Mouse (Mus musculus) central nervous system, embryonic 11.5 days (tissue): ENCODE data around the gene H2-DMb2. TPM values are rescaled to one million over a fixed set of nuclear protein-coding genes. Genes with fewer than 3 reads are reported as not detected.

Experiments used
- polyA plus RNA-seq: library from polyadenylated mRNA; depleted of rRNA; stranded (reverse); fragments of >200 nt; gene quantifications from 2 replicates; pipeline ENCODE4 v1.2.3, GENCODE M21; 2012; rRNA removed

Gene H2-DMb2
- polyA plus RNA-seq = 0.04 and 0.15 TPM in 2 replicates

GRCm38 (mm10) chr17:34143033-34143432, at the start of gene H2-DMb2:
TSS of gene H2-DMb2 (plus strand) at chr17:34143307.

GRCm38 (mm10) chr17:34119249-34120179, 23.6 kb upstream of the H2-DMb2 start, which contains the start of gene H2-DMa:
TSS of gene H2-DMa (plus strand) at chr17:34119541.

GRCm38 (mm10) chr17:34122188-34122984, 20.7 kb upstream of the H2-DMb2 start, which contains the start of gene Brd2:
TSS of gene Brd2 (minus strand) at chr17:34122634.

GRCm38 (mm10) chr17:34152923-34153322, 9.8 kb downstream of the H2-DMb2 start, which contains the start of gene H2-DMb1:
TSS of gene H2-DMb1 (plus strand) at chr17:34153072.

GRCm38 (mm10) chr17:34187261-34187916, 44.3 kb downstream of the H2-DMb2 start, which contains the start of the genes Tap1 and Psmb9:
TSS of gene Tap1 (plus strand) at chr17:34187553.
TSS of gene Psmb9 (minus strand) at chr17:34187764.

GRCm38 (mm10) chr17:34196941-34197894, 54.1 kb downstream of the H2-DMb2 start, which contains the start of gene Psmb8:
TSS of gene Psmb8 (plus strand) at chr17:34197721.

Other genes starting within 250 kb of the H2-DMb2 start
- 0.31 and 0.34 TPM in 2 replicates for gene Platr17, start 238.2 kb upstream of the H2-DMb2 start, polyA plus RNA-seq
- gene Daxx, start 233.9 kb upstream of the H2-DMb2 start, polyA plus RNA-seq = 44.9 and 59.5 TPM in 2 replicates
- gene Tapbp, start 227.4 kb upstream of the H2-DMb2 start, polyA plus RNA-seq = 10.9 and 14.0 TPM in 2 replicates
- gene Zbtb22, start 227.4 kb upstream of the H2-DMb2 start, polyA plus RNA-seq = 29.6 and 32.9 TPM in 2 replicates
- gene Rgl2, start 213.8 kb upstream of the H2-DMb2 start, polyA plus RNA-seq = 130 and 228 TPM in 2 replicates
- gene Pfdn6, start 203.0 kb upstream of the H2-DMb2 start, polyA plus RNA-seq = 119 and 140 TPM in 2 replicates
- gene Wdr46, start 202.6 kb upstream of the H2-DMb2 start, polyA plus RNA-seq = 32.1 and 46.5 TPM in 2 replicates
- gene B3galt4, start 191.8 kb upstream of the H2-DMb2 start, polyA plus RNA-seq = 4.3 and 4.7 TPM in 2 replicates
- gene Vps52, start 187.5 kb upstream of the H2-DMb2 start, polyA plus RNA-seq = 44.6 and 48.5 TPM in 2 replicates
- 1,239 and 1,610 TPM in 2 replicates for gene Rps18, start 187.3 kb upstream of the H2-DMb2 start, polyA plus RNA-seq
- 26.7 and 37.4 TPM in 2 replicates for gene H2-K1, start 143.0 kb upstream of the H2-DMb2 start, polyA plus RNA-seq
- gene Ring1, start 118.6 kb upstream of the H2-DMb2 start, polyA plus RNA-seq = 55.3 and 116 TPM in 2 replicates
- 96.6 and 160 TPM in 2 replicates for gene H2-Ke6, start 115.2 kb upstream of the H2-DMb2 start, polyA plus RNA-seq
- gene Slc39a7, start 111.6 kb upstream of the H2-DMb2 start, polyA plus RNA-seq = 118 and 126 TPM in 2 replicates
- 70.8 and 149 TPM in 2 replicates for gene Rxrb, start 111.5 kb upstream of the H2-DMb2 start, polyA plus RNA-seq
- gene Col11a2, start 103.9 kb upstream of the H2-DMb2 start, polyA plus RNA-seq = 7.9 and 11.4 TPM in 2 replicates
- gene H2-Oa, start 51.0 kb upstream of the H2-DMb2 start, polyA plus RNA-seq = 0.30 and 0.45 TPM in 2 replicates
- 5.2 and 6.9 TPM in 2 replicates for gene H2-DMa, start 23.8 kb upstream of the H2-DMb2 start, polyA plus RNA-seq
- 188 and 203 TPM in 2 replicates for gene Brd2, start 20.7 kb upstream of the H2-DMb2 start, polyA plus RNA-seq
- gene H2-DMb1, start 9.8 kb downstream of the H2-DMb2 start, polyA plus RNA-seq = 0.34 and 0.46 TPM in 2 replicates
- gene Tap1, start 44.2 kb downstream of the H2-DMb2 start, polyA plus RNA-seq = 0.89 and 1.6 TPM in 2 replicates
- 0.78 and 0.89 TPM in 2 replicates for gene Psmb9, start 44.5 kb downstream of the H2-DMb2 start, polyA plus RNA-seq
- gene Psmb8, start 54.4 kb downstream of the H2-DMb2 start, polyA plus RNA-seq = 2.1 and 2.8 TPM in 2 replicates
- gene Tap2, start 60.2 kb downstream of the H2-DMb2 start, polyA plus RNA-seq = 0.62 and 1.1 TPM in 2 replicates
- gene H2-Ob, start 95.6 kb downstream of the H2-DMb2 start, polyA plus RNA-seq = not detected in 2 replicates
- 2.3 and 2.9 TPM in 2 replicates for gene H2-Ab1, start 114.4 kb downstream of the H2-DMb2 start, polyA plus RNA-seq
- gene H2-Aa, start 144.5 kb downstream of the H2-DMb2 start, polyA plus RNA-seq = 0.07 and 0.08 TPM in 2 replicates
- gene H2-Eb1, start 162.6 kb downstream of the H2-DMb2 start, polyA plus RNA-seq = 0.67 and 0.79 TPM in 2 replicates
- gene H2-Eb2, start 182.4 kb downstream of the H2-DMb2 start, polyA plus RNA-seq = 0.01 and 0.02 TPM in 2 replicates
- 0.05 and 0.06 TPM in 2 replicates for gene Btnl2, start 211.5 kb downstream of the H2-DMb2 start, polyA plus RNA-seq
- gene Btnl1, start 233.8 kb downstream of the H2-DMb2 start, polyA plus RNA-seq = not detected in 2 replicates